Mouse (Mus musculus) kidney, adult 8-10 months (tissue): ENCODE results near the gene Rbm20.

Source experiments
- DNase-seq, 2 experiments: peaks; one replicate each; pipeline ENCODE4 v3.0.0; 2022

Rbm20 gene

DNA sequence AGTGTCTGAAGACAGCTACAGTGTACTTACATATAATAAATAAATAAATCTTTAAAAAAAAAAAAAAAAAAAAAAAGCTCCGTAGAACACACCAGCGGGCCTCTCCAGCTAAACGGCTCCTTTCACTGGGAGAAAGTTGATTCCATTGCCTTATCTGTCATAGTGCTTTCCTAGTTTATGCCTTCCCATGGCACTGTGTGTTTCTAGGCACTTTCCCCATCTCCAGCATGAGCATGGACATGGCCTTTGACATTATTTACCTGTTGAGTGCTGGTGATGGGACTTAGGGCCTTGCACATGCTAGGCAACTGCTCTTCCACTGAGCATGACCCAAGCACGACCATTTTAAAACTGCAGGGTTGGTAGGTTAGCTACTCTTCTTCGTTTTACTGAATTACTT, 46.9 kb downstream of the Rbm20 start:
- DNase-seq: no peak

DNA sequence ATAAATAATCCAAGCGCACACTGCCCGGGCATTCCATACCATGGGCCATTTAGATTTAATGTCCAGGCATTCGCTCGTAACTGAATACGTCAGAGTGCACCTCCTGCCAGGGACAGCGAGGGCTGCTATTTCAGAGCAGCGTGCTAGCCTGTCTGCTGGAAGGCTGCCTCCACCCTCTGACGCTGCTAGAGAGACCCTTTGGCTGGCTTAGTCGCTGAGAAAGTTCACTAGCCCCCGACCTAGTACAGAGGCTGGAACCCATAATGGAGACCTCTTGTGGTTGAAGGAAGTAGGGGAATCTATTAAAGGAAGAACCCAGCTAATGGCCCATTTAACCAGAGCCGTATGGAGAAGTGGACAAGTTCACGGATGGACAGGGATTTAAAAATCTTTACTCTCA, 49.2 kb downstream of the Rbm20 start:
- DNase-seq: no peak

DNA sequence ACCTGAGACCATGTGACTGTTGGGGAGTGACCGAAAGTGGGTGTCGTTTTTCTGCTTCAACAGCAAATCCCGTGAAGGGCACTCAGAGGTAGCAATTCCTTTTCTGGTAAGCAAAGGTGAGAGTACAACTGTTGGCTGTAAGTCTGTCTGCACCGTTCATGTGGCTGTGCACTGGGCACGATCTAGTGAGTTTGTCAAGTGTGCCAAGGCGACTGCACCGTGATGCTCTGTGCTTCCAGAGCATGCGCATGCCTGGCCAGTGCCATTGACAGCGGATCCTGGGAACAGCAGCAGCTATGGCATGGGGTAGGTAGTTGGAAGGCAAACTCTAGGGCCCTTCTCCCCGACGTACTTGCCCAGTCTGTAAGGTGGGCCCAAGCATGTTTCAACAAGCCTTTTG, 49.6 kb downstream of the Rbm20 start:
- DNase-seq: peak in 1 of 2 experiments; percentile 3

DNA sequence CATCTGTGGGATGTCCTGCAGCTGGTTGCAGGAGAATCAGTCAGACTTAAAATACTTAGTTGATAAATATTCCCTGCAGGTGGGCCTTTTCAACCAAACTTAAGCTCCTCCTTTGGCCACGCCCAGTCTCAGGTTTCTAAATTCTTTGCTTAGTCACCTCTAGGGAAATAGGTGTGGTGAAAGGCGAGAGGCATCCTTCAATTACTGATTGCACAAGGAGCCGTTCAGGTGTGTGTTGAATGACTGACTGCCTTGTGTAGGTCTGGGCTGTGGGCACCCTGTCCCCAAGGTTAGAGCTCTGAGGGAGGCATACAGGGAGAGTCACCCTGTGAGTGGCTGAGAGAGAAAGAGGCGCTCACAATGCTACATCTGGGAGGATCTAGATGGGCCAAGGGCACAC, 50.2 kb downstream of the Rbm20 start:
- DNase-seq: no peak

DNA sequence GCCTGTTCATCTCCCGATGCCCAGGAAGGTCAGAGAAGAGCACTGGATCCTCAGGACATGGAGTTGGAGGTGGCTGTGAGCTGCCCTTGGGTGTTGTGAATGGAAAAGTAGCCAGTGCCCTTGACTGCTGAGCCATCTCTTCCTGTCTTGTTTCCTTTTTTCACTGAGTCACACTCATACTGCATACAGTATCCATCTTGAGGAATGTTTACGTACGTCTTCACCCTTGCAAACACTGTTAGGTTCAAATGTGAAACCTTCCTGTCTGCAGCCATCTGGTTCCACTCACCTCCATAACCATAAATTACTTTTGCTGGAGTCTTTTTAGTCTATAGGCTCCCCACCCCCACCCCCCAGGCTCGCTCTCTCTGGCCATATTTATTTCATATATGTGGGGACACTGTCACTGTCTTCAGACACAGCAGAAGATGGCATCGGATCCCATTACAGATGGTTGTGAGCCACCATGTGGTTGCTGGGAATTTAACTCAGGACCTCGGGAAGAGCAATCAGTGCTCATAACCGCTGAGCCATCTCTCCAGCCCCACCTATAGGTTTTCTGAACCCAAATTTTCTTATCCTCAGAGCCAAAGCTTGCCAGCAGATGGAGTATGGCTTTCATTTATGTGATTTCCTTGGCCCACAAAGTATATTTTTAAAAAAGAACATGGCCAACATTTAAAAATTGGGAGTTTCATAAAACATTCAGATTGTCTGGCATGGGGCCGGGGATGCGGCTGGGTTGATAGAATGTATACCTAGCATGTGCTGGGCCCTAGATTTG, 51.0 kb downstream of the Rbm20 start:
- DNase-seq: no peak

DNA sequence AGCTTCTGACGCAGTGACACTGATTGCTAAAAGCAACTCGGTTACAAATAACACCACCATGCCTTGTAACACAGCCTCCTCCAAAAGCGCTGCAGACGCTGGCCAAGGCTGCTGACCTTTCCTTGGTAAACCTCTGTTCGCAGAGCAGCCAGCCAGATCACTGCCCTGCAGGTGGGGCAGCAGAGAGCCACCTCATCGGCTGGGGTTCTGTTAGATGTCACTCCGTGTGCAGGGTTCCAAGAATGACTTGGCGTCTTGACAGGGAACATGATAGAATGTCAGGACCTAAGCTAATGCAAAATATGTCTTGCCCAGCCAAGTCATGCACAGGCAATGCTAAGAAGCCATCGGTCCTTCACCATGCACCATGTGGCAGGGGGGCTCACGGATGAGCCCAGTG, 52.8 kb downstream of the Rbm20 start:
- DNase-seq: no peak

DNA sequence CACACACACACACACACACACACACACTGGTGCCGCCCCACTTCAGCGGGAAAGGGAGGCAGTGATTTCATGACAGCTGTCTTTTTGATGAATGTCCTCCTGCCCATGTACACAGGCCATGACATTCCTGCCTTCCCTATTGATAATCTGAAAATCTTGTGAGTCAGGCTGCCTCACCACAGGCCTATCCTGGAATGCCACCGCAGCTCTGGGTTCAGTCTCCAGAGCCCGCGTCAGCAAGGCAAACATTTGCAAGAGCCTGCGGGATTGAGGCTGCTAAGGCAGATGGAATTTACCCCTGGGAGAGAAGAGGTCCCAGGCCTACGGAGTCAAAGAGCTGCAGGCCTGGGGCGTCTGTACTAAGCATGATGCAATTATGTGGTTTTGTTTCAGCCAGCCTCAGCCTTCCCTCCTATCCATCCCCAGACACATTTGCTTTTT, 54.7 kb downstream of the Rbm20 start:
- no peak for DNase-seq

DNA sequence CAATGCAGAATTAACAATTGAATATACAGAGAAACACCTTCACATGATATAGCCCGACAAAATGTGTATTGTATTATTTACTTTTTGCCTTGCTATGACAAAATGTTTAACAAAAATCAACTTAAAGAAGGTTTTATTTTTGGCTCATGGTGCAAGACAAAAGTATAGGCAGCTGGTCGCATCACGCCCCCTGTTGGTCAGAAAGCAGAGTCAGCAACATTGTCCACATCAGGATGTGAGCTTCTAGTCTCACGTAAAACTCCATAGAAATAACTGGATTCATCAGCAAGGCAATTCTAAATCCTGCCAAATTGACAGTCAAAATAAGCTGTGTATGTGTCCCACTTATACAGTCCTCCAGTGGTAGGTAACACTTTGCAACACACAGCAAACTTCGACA, 57.7 kb downstream of the Rbm20 start:
- no peak for DNase-seq

DNA sequence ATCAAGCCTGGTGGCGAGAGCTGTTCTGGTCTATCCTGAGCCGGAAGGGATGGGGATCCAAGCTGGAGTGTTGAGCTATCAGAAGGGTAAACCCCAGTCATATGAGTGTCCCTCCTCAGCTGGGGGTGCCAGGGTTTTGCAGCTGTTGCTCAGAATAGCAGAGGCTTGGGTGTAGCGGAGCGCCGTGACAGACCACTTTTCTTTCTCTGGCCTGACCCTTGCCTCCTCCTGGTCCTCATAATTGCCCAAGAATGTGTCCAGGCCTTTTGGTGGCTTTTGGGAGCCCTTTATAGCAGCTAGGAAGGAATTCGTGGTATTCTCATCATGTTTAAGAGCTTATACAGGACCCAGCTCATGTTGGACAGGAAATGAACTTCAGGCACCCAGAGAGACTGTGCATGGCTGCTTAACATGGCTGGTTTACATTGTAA, 61.6 kb downstream of the Rbm20 start:
- DNase-seq: no peak

DNA sequence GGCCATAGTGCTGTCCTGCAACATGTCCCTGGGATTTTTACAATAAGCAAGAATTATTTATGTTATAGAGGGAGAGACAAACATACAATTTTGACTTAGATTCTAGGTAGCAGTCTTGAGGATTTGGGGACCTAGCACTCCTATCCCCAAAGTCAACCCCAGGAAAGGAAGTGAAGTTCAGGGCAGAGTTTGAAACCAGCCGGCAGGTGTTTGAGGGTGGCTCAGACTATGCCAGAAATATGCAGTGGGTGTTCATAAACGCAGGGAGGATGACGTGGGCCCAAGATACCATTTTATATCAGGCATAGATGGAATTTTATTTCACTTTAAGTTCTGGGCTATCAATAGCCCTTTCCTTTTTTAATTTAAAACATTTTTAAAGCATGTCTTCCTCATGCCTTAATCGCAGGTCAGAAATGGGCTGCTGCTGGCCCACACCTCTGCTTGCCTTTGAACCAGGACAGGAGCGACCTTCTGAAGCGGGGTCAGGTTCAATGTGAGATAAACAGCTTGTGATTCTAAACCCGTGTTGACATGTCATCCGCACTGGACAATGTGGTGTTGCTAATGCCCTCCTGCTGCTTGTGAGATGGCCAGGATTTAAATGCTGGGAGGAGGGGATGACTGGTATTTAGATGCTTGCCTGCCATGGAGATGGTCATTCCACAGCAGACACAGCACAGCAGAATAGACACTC, 62.6 kb downstream of the Rbm20 start:
- DNase-seq: no peak

DNA sequence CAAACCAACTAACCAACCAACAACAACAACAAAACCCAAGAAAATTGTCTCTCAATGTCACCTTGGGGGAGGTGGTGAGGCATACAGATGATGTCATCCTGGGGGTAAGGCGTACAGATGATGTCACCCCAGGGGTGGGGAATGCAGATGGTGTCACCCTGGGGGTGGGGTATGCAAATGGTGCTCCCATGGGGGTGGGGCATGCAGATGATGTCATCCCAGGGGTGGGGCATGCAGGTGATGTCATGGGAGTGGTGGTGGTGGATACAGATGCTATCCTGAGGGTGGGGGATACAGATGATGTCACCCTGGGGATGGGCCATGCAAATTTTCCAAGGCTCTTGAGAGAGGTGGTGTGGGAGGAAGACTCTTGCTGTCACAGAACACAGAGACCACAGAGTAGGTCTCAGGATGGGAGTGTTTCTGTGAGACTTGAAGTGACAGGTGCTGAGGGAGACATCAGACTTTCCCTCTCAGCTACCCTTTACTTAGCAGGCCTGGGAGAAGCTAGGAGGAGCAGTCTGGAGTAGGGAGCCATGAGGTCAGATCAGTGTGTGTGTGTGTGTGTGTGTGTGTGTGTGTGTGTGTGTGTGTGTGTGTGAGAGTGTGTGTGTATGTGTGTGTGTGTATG, 63.8 kb downstream of the Rbm20 start:
- DNase-seq: no peak

DNA sequence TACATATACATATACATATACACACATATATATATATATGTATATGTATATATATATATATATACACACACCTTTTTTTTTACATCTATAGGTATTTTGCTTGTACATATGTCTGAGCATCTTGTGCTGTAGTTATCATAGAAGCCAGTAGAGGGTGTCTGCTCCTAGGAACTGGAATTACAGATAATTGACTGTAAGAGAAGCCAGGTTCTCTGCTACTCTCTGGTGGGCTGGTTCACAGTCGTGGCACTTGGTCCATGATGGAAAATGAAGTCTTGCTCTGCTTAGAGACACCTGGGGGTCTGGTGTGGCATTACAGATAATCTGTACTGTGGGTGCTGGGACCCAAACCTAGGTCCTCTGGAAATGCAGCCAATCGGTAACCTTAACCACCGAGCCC, 64.8 kb downstream of the Rbm20 start:
- DNase-seq: no peak

DNA sequence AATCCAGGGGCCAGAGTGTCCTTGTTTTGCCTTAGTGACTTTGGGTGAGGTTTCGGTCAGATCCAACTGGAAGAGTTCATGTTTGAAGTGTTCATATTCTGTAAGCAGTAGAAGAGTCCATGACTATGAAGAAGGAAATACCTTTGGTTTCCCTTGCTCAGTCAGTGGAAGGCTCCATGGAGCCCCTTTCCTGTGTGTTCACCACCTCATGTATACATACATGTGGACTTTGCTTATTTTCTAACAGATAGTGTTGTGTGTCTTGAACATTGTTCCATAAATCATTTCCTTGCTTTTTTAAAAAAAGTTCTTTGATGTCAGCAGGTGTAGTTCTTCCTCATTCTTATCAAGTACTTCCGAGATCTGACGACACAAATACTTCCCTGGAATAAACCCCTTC, 68.2 kb downstream of the Rbm20 start:
- no peak for DNase-seq

DNA sequence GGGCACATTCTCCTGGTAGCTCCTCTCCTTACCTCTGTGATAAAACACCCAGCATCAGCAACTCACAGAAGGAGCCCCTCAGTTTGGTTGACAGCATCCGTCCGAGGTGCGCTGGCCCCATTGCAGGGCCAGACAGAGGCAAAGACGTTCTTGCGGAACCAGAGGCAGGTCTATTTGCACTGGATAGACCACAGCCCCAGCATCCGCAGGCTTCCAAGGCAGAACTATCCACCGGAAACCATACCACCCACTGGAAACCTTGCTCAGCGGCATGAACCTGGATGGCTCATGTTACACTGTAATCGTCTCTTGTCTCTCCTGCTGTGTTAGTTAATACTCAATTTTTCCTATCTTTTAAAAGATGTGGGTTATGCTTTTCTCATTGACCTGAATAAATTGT, 69.0 kb downstream of the Rbm20 start:
- no peak for DNase-seq

DNA sequence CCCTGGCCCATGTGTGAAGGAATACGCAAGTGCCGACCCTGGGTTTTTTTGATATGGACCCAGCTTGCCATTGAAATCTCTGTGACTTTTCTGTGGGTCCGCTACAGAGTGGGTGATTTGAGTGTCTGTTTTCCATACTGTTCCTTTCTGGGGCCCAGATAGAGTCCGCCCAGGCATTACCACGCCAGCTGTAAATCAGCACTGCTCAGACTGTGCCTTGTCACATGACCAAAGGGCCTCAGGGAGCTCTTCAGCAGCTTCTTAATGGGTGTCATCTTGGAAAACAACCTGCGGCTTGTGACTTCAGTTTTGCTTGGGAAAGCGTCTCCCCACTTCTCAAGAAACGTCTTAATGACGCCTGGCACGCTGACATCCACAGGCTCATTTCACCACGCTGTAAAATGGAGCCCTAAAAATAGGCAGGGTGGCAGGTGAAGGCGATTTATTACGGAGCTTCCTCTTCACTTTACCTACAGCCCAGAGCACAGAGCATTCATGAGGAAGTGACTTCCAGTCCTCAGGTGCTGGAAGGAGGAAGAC, 71.2 kb downstream of the Rbm20 start:
- no peak for DNase-seq

DNA sequence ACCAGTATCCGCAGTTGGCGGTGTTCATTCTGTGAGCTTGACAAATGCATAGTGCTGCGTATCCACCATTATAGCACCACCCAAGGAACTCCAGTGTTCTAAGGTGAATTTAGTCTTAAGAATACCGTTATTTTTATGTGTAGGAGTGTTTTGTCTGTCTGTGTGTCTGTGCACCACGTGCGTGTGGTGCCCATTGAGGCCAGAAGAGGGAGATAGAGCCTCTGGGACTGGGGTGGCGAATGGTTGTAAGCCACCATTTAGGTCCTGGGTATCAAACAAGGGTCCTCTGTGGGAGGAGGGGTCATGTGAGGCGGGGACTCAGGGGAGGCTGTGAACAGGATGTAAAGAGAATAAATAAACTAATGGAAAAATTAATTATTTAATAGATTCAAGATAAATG, 72.2 kb downstream of the Rbm20 start:
- no peak for DNase-seq

DNA sequence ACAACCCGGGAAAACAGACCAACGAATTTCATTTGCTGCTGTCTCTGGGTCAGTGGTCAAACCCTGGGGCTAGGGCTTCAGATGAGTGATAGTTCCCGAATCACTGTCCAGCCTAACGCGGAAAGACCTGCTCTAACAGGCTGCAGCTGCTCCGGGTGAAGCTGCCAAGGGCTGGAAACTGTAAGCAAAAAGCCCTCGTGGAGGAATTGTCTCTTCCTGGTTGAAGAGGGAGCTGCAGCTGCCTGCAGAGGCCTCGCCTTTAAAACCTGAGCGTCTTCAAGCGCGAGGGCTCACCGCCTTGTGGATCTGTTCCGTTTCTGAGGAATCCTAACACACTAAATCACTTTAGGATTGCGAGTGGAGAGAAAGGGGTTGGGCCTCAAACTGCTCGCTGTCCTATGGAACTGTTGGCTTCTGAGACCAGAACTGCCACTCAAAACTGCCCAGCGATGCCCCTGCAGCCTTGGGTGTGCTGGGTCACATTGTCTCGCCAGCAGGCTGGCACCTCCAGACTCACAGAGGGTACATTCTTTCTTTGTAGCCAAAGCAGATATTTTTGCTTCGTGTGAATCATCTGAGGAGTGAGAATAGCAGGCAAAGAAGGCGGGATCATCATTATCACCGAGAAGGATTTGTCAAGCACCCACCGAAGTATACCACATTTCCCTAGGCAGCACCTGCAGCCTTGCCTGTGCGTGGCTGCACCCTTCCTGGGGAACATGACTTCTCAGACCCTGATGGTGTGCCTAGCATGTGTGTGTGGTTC, 74.5 kb downstream of the Rbm20 start:
- no peak for DNase-seq

DNA sequence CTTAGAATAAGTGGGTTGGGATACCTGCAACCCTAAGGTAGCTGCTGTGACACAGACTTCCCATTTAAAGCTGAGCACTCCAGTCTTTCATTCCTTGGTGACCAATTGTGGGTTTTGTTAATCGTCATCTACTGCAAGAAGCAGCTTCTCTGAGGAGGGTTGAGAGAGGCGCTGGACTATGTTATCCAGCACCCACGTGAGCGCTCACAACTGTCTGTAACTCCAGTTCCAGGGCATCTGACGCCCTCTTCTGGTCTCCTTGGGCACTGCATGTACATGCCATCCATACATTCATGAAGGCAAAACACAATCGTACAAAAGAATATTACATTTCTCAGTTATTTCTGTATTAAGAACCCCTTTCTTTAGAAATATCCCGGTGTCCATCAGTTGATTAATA, 75.9 kb downstream of the Rbm20 start:
- no peak for DNase-seq

DNA sequence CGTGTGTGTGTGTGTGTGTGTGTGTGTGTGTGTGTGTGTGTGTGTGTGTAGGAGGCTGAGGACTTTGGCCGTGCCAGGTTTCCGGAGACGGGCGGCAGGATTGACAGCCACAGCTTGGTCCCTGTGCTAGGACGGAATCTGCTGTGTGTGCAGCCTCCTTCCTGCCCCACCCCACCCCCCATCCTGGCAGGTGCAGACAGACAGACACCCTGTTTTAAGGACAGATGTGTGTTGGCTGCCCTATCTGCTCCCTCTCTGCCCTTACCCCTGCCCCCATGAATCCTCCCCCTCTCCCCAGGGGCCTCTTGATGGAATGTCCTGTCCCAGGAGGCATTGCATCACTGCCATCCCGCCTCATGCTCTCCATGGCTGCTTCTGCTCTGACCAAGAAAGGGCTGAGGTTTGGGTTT, 77.3 kb downstream of the Rbm20 start:
- DNase-seq: peak in 1 of 2 experiments; percentile 10

DNA sequence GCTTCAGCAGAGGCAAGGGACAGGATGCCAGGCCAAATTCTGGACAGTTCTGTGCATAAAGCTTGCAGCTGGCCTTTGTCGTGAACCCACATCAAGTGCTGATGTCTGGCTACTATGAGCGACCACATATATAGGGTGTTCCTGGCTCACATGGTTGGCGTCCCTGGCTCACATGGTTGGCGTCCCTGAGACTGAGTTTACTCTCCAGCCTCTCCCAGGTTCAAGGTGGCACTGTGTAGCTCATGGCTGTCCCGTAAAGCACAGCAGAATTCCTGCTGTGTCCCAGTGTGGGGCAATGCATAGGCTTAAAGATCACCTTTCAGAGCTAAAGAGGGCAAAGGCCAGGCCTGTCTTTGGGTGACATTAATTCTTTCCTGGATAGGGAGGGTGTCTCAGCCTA, 78.2 kb downstream of the Rbm20 start:
- no peak for DNase-seq

DNA sequence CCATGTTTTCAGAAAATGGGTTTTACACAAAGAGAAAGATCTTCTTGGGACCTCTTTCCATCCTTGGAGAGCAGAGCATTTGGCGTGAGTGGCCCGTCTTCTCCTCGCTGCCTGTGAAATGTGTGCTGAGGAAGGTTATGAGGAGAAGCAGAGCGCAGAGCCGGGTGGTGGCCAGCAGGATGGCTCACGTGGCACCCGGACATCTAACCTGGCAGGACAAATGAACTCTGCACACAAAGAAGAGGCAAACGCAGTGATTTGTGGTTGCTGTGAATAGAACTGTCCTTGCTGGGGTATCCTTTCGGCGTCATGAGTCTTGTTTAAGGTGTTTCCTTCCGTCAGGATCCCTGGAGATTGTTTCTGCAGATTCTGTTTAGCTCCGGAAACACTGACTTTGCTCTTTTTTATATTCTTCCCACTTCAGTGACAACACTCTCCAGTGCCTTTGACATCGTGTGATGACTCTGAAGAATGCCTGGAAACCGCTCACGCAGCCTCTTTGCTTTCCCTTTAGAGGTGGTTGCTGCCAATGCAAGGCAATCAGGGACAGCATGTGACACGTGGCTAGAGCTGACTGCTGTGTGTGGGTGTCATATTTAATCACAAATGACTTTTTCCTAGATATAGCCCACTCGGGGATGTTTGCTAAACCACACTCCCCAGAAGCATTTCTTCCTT, 80.5 kb downstream of the Rbm20 start:
- DNase-seq: no peak

DNA sequence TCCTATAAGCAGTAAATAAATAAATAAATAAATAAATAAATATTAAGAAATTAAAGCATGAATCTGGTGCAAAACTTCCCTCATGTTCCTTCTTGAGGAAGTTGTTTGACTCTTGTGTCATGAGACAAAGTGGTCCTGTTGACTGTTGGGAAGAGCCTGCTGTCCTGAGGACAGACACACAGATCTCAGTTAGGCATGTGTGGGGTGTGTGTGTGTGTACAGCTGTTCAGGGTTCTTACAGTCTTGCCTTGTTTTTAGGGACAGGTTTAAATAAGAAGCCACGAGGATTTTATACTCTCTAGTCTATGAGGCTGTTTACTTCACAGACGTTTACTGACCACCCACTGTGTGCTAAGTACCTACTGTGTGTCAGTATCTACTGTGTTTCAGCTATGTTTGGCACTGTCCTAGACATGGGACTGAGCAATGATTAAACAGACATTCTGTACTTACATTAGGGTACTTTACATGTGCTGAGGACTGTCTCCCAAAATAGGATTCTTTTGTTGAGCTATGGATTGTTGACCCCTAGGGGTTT, 81.8 kb downstream of the Rbm20 start:
- no peak for DNase-seq
